Mouse (Mus musculus) lung, postnatal 10 days (tissue): ENCODE data around the gene Trak1.

Experiments used
- DNase-seq: peaks from one replicate; pipeline ENCODE4 v3.0.0; 2021

The Trak1 gene

GRCm38 (mm10) chr9:121374076-121374863 is 77.0 kb downstream of the Trak1 start:
- DNase-seq: peak; percentile 78

GRCm38 (mm10) chr9:121374864-121375255 is 77.6 kb downstream of the Trak1 start:
- no peak for DNase-seq

- no peak for DNase-seq
Observed at GRCm38 (mm10) chr9:121376094-121376493, 78.8 kb downstream of the Trak1 start.

GRCm38 (mm10) chr9:121380310-121380920 is 83.1 kb downstream of the Trak1 start:
- DNase-seq: no peak

GRCm38 (mm10) chr9:121381678-121382297 is 84.5 kb downstream of the Trak1 start:
- DNase-seq: no peak

GRCm38 (mm10) chr9:121382568-121382967 is 85.3 kb downstream of the Trak1 start:
- peak; percentile 72 for DNase-seq

- DNase-seq: no peak
Observed at GRCm38 (mm10) chr9:121383180-121383586, 85.9 kb downstream of the Trak1 start.

- no peak for DNase-seq
Observed at GRCm38 (mm10) chr9:121384620-121385019, 87.3 kb downstream of the Trak1 start.

GRCm38 (mm10) chr9:121385091-121385748 is 87.9 kb downstream of the Trak1 start:
- peak; percentile 86 for DNase-seq

- no peak for DNase-seq
Observed at GRCm38 (mm10) chr9:121385749-121386350, 88.5 kb downstream of the Trak1 start.

- DNase-seq: peak; percentile 47
Observed at GRCm38 (mm10) chr9:121387539-121388272, 90.4 kb downstream of the Trak1 start.

- no peak for DNase-seq
Observed at GRCm38 (mm10) chr9:121388273-121388931, 91.1 kb downstream of the Trak1 start.

- DNase-seq: no peak
Observed at GRCm38 (mm10) chr9:121389258-121389657, 92.0 kb downstream of the Trak1 start.

- no peak for DNase-seq
Observed at GRCm38 (mm10) chr9:121391898-121392297, 94.6 kb downstream of the Trak1 start.

- peak; percentile 89 for DNase-seq
Observed at GRCm38 (mm10) chr9:121392427-121392826, 95.1 kb downstream of the Trak1 start.

GRCm38 (mm10) chr9:121393104-121393503 is 95.8 kb downstream of the Trak1 start:
- DNase-seq: no peak

GRCm38 (mm10) chr9:121394882-121395281 is 97.6 kb downstream of the Trak1 start:
- no peak for DNase-seq

- no peak for DNase-seq
Observed at GRCm38 (mm10) chr9:121395812-121396211, 98.5 kb downstream of the Trak1 start.

GRCm38 (mm10) chr9:121398100-121398760 is 100.9 kb downstream of the Trak1 start:
- DNase-seq: peak; percentile 84

GRCm38 (mm10) chr9:121398761-121399160 is 101.5 kb downstream of the Trak1 start:
- peak; percentile 54 for DNase-seq

- no peak for DNase-seq
Observed at GRCm38 (mm10) chr9:121400608-121401007, 103.3 kb downstream of the Trak1 start.
